Mouse (Mus musculus) liver, embryonic 14.5 days (tissue): ENCODE measurements at regions not wholly inside any gene's neighbourhood (a gene's known extent, or its start where the extent isn't known, plus 50 kb on each side); places are given as distances from the start of the nearest gene placed in this dataset.

ENCODE experiments used
- CTCF ChIP-seq: IDR thresholded peaks from 2 replicates; pipeline ENCODE4 v1.5.1; 2016; ENCODE audit warnings: antibody characterized with exemption, low read depth, control low read depth
- EP300 ChIP-seq: IDR thresholded peaks from 2 replicates; pipeline ENCODE4 v1.6.1; 2016; ENCODE audit warnings: antibody characterized with exemption, low read depth

- TF ChIP-seq CTCF (no peak), EP300 (no peak)
Measured at GRCm38 (mm10) chr17:72674658-72675057, 70.2 kb upstream of the Alk start.
